Mouse (Mus musculus) ES-E14 (cell line): Measurements from ENCODE around the gene Nr1h2. TPM values are rescaled to one million over a fixed set of nuclear protein-coding genes. Genes with fewer than 3 reads are reported as not detected.

Source experiments
- DNase-seq: peaks from one replicate; pipeline ENCODE4 v3.0.0-alpha.2; 2013; ENCODE audit warnings: low read depth, low spot score
- H3K27ac ChIP-seq: 2 replicates; pipeline ENCODE4 v1.5.1; 2012; ENCODE audit warnings: low read depth, mild to moderate bottlenecking, low read length, moderate library complexity, mixed read lengths; ENCODE audit not compliant: poor library complexity, insufficient read depth, severe bottlenecking
- H3K36me3 ChIP-seq: 2 replicates; pipeline ENCODE4 v1.6.1; 2012; ENCODE audit warnings: mild to moderate bottlenecking, low read length, moderate library complexity, mixed read lengths; ENCODE audit not compliant: control insufficient read depth, poor library complexity, insufficient read depth, severe bottlenecking
- H3K4me1 ChIP-seq, 2 experiments: fragments of 150-350 bp in 1 of 2; sonication (generic) in 1 of 2; 2 replicates each; pipeline ENCODE4 v1.6.1; 2012; ENCODE audit warnings: low read length in 2 of 2, mild to moderate bottlenecking in 1 of 2, mixed read lengths in 1 of 2; ENCODE audit not compliant: control insufficient read depth in 2 of 2, insufficient read depth in 2 of 2, poor library complexity in 1 of 2
- H3K4me3 ChIP-seq, 2 experiments: fragments of 150-350 bp in 1 of 2; sonication (generic) in 1 of 2; 2 replicates each; pipeline ENCODE4 v1.5.1; 2012; ENCODE audit warnings: low read length in 2 of 2, low read depth in 1 of 2, mild to moderate bottlenecking in 1 of 2, mixed read lengths in 1 of 2; ENCODE audit not compliant: insufficient read depth in 1 of 2, poor library complexity in 1 of 2, severe bottlenecking in 1 of 2
- H3K9ac ChIP-seq: 2 replicates; pipeline ENCODE4 v1.6.1; 2012; ENCODE audit warnings: low read depth, mild to moderate bottlenecking, low read length, mixed read lengths; ENCODE audit not compliant: poor library complexity, insufficient read depth, severe bottlenecking
- H3K9me3 ChIP-seq: fragments of 150-350 bp; sonication (generic); 2 replicates; pipeline ENCODE4 v1.6.1; 2012; ENCODE audit warnings: low read depth, mild to moderate bottlenecking, low read length; ENCODE audit not compliant: control insufficient read depth, insufficient read depth
- CHD2 ChIP-seq: IDR thresholded peaks from 2 replicates; pipeline ENCODE4 v1.6.1; 2014; ENCODE audit warnings: mild to moderate bottlenecking, low read depth, low read length, inconsistent platforms
- HCFC1 ChIP-seq: IDR thresholded peaks from 2 replicates; pipeline ENCODE4 v1.6.1; 2012; ENCODE audit warnings: low read length, inconsistent platforms, borderline replicate concordance; ENCODE audit not compliant: insufficient read depth
- MAFK ChIP-seq: IDR thresholded peaks from 2 replicates; pipeline ENCODE4 v1.6.1; 2014; ENCODE audit warnings: mild to moderate bottlenecking, low read depth, low read length, inconsistent platforms; ENCODE audit not compliant: insufficient read depth
- ZC3H11A ChIP-seq: IDR thresholded peaks from 2 replicates; pipeline ENCODE4 v1.6.1; 2012; ENCODE audit warnings: low read depth, mild to moderate bottlenecking, inconsistent platforms, low read length, borderline replicate concordance
- ZNF384 ChIP-seq: IDR thresholded peaks from 2 replicates; pipeline ENCODE4 v1.6.1; 2012; ENCODE audit warnings: low read depth, low read length, inconsistent platforms
- in situ Hi-C, 2 experiments: fragments of 600-800 bp; cut with MboI; formaldehyde crosslinking; loops; one replicate each; pipeline ENCODE4 v1.15.1; 2025; ENCODE audit warnings: low sequenced_read_pairs in 2 of 2, inconsistent platforms in 1 of 2; ENCODE audit not compliant: unreplicated experiment in 2 of 2
- total RNA-seq: library from RNA; depleted of rRNA; stranded (reverse); fragments of 300-350 nt; gene quantifications from 2 replicates; pipeline ENCODE4 v1.2.3, GENCODE M21; 2012

The Nr1h2 gene
- total RNA-seq, 1 experiment: 78.5 TPM

- Histone ChIP-seq H3K9ac (no peak overlapping the region), H3K9me3 (no peaks in the 10 kb centered on the region), H3K36me3 (no peaks in the 10 kb centered on the region), H3K4me1 (peaks cover 3 to 18% of the 10 kb centered on the region in 2 experiments; a peak in 2 of 4 replicates), H3K27ac (no peak overlapping the region), H3K4me3 (peak overlapping the region in 1 of 2 experiments; percentile 78; a peak in 2 of 4 replicates)
- DNase-seq: no peak
- in situ Hi-C loops: no loop called here
- no peak for TF ChIP-seq HCFC1
Measured at GRCm38 (mm10) chr7:44588338-44588737, 34.6 kb upstream of the Nr1h2 start.

- DNase-seq: no peak
- H3K9ac ChIP-seq: no peak overlapping the region
- H3K4me3 ChIP-seq: no peak overlapping the region
Measured at GRCm38 (mm10) chr7:44587676-44588075, 33.9 kb upstream of the Nr1h2 start.

GRCm38 (mm10) chr7:44586930-44587329 is 33.2 kb upstream of the Nr1h2 start:
- no peaks in the 10 kb centered on the region for H3K9me3 ChIP-seq
- no peak overlapping the region for H3K27ac ChIP-seq
- peak; percentile 64 for DNase-seq
- peaks cover 2 to 7% of the 10 kb centered on the region in 2 experiments; a peak in 2 of 4 replicates for H3K4me1 ChIP-seq
- in situ Hi-C loops: no loop called here
- H3K4me3 ChIP-seq: peak overlapping the region; percentile 46 to 74
- H3K36me3 ChIP-seq: no peaks in the 10 kb centered on the region
- H3K9ac ChIP-seq: peak overlapping the region; percentile 4; the same call in 1 of the 2 replicates
- TF ChIP-seq HCFC1 (peak; percentile 98), ZC3H11A (no peak)

More at GRCm38 (mm10) chr7:44587676-44588075, 33.9 kb upstream of the Nr1h2 start:
- TF ChIP-seq ZNF384 (no peak), HCFC1 (no peak), ZC3H11A (no peak), CHD2 (no peak), MAFK (no peak)
- Histone ChIP-seq H3K27ac (no peak overlapping the region), H3K4me1 (peaks cover 3 to 13% of the 10 kb centered on the region in 2 experiments; a peak in 2 of 4 replicates), H3K9me3 (no peaks in the 10 kb centered on the region), H3K36me3 (no peaks in the 10 kb centered on the region)
- in situ Hi-C loops: no loop called here

- peaks cover 0 to 8% of the 10 kb centered on the region in 2 experiments; a peak in 2 of 4 replicates for H3K4me1 ChIP-seq
- in situ Hi-C loops: no loop called here
Measured at GRCm38 (mm10) chr7:44586518-44586917, 32.8 kb upstream of the Nr1h2 start.

GRCm38 (mm10) chr7:44585606-44586005 is 31.9 kb upstream of the Nr1h2 start:
- H3K9me3 ChIP-seq: no peaks in the 10 kb centered on the region
- DNase-seq: no peak
- no peak overlapping the region for H3K27ac ChIP-seq
- TF ChIP-seq ZNF384 (no peak), MAFK (no peak), ZC3H11A (no peak), CHD2 (no peak), HCFC1 (no peak)
- in situ Hi-C loops: no loop called here
- H3K4me1 ChIP-seq: peaks cover 0 to 10% of the 10 kb centered on the region in 2 experiments; a peak in 2 of 4 replicates
- H3K9ac ChIP-seq: no peak overlapping the region
- H3K36me3 ChIP-seq: no peaks in the 10 kb centered on the region
- no peak overlapping the region for H3K4me3 ChIP-seq

More at GRCm38 (mm10) chr7:44586518-44586917, 32.8 kb upstream of the Nr1h2 start:
- H3K36me3 ChIP-seq: no peaks in the 10 kb centered on the region
- DNase-seq: no peak
- H3K27ac ChIP-seq: no peak overlapping the region
- H3K9ac ChIP-seq: peak overlapping the region; percentile 62; the same call in 1 of the 2 replicates
- TF ChIP-seq CHD2: no peak
- TF ChIP-seq MAFK: no peak
- TF ChIP-seq ZNF384: no peak
- H3K4me3 ChIP-seq: peak overlapping the region; percentile 33 to 74; a peak in 3 of 4 replicates
- no peaks in the 10 kb centered on the region for H3K9me3 ChIP-seq
